Mouse (Mus musculus): ENCODE measurements around the gene Sos2.
"Not testable (repeated sequence)": the region's sequence is repeated elsewhere in the genome, so short reads cannot be mapped to it uniquely, and the experiment has no call there.

The Sos2 gene

DNA sequence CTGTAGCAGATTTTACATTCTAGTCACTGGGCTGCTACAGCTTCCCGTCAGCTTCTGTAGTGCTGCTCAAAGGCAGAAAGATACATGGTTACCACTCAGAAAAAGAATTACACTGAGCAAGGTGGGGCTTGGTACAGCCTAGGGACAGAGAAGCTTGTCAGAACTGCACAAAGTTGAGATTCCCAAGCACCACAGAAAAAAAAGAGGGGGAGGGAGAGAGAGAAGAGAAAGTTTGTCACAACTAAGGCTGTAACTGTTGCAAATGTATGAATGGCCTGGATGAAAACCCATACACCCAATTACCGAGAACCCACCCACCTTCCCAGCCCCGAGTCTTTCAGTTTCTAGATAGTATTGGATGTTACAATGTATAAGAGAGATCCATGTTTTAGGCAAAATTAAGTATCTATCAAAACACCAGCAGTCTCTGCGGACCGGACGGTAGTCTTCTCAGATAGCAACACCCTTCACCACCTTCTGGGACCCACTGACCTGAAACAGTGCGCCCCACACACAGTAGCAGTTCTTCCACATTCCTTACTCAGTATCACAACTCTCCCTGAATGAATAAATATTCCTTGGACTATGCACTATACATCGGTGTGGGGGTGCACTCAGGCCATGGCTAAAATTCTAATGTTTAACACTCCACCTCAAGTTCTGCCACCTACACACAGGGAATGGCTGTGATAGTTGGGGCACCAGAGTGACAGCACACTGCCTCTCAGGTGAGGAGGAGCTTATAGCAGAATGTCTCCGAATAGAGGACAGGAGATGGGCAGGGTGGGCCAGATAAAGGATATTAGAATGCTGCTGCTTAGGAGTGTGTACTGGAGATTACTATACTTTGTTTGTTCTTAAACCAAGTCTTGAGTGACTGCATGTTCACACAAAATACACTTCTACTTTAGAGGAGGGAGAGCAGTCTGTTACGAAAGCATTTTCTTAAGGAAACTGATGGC, 6.8 kb downstream of the Sos2 start:
- no peak for DNase-seq (ENCODE audit: low spot score in 2 of 2)

DNA sequence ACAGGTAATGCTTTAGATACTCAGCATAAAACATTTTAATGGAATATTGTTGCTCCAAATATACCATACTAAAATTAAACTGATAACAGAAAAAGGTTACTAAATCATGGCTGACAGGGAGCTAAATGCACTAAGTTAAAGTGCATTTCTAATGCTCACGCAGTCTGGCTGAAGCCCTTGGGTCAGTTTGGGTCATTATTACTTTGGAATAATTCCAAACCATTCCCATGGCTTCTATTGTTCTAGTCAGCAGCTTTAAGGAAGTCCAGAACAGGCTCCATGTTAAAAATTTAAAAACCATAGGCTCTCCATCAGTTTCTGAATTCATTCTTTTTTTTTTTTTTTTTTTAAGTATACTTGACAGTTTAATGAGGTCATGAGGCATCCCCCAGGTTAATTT, 7.5 kb downstream of the Sos2 start:
- no peak for DNase-seq (ENCODE audit: low spot score in 2 of 2)

DNA sequence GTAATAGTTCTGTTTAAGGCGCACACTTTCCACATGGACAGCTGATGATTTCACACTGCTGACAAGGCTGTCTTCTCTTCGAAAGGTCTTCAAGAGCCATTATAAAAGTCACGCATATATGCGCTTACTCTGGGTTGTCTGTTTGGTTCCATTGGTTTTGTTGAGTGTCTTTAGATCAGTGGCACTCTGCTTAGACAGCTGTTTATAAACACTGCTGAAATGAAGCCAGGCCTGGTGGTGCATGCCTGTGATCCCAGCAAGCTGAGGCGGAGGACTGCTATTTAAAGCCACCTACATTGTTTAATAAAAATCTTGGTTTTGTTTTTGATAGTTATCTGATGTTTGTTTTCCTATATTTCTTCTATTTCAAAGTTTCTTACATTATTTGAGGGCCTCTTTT, 14.9 kb downstream of the Sos2 start:
- no peak for DNase-seq (ENCODE audit: low spot score in 2 of 2)

DNA sequence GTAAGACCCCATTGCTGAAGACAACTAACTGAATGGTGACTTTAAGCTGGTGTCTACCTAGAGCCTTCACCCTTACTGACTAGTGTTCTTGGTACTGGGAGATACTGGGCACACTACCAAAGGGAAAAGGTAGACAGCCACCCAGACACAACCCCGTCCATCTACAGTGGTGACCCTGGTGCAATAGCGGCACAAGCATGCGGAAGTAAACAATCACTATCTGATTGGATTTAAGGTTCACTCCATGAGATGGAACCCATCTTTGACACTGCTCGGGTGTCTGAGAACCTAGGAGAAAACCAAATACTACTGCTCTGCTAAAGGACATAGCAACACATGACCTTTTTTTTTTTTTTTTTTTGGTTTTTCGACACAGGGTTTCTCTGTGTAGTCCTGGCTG, 20.0 kb downstream of the Sos2 start:
- no peak for DNase-seq (ENCODE audit: low spot score in 2 of 2)

DNA sequence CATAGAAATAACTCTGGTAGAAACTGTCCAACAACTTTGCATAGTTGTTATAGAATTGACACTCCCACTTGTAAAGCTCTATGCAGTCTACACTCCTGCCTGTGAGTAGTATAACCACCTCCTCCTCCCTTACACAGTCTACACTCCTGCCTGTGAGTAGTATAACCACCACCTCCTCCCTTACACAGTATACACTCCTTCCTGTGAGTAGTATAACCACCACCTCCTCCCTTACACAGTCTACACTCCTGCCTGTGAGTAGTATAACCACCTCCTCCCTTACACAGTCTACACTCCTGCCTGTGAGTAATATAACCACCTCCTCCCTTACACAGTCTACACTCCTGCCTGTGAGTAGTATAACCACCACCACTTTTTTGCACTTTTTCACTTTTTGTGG, 27.7 kb downstream of the Sos2 start:
- DNase-seq (ENCODE audit: low spot score in 2 of 2) = not testable (repeated sequence)

DNA sequence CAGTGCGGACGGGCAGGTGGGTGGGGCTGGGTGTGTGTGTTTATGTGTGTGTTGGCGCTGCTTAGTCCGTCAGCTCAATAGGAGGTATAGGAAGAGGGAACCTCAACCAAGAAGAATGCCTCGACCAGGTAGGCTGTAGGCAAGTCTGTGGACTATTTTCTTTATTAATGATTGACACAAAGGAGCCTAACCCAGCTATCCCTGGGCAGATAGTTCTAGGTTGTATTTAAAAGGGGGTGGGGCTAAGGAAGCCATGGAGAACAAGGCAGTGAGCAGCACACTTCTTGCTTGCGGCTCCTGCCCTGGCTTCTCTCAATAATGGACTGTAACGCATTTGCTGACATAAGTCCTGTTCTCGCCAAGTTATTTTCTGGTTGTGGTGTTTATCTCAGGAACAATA, 32.1 kb downstream of the Sos2 start:
- DNase-seq (ENCODE audit: low spot score in 2 of 2) = no peak

DNA sequence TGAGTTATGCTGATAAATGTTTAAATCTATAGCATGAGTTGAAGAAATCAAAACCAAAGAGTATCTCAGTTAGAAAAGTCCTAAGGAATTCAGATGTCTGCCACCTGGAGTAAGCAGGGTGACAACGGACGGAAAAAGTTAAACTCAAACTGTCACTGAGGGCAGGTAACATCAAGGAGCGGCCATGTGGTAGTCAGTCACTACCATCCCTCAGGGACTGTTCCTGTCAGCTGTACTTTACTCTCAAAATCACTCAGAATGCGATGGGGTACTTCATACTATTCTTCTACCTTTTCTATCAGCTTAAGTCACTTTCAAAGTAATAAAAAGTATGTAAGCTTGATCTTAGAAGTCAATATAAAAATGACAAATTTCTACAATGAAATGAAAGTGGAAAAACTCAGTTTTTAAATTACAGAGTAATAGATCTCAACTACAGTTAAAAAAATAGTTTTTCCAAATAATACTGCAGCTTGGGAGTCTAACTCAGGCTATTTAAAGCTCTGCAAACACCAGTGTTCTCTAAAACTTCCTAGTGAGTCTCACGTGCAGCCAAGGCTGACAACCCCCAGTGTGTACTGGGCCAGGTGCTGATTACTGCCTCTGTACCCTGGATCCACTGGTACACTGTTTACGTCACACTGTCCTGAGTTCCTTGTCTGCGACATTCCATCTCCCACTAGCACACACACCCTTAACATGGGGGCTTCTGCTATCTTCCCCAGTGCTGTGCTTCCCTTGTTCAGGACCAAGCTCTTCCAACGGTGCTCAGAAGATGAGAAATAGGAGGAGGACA, 35.6 kb downstream of the Sos2 start:
- DNase-seq (ENCODE audit: low spot score in 2 of 2) = no peak

DNA sequence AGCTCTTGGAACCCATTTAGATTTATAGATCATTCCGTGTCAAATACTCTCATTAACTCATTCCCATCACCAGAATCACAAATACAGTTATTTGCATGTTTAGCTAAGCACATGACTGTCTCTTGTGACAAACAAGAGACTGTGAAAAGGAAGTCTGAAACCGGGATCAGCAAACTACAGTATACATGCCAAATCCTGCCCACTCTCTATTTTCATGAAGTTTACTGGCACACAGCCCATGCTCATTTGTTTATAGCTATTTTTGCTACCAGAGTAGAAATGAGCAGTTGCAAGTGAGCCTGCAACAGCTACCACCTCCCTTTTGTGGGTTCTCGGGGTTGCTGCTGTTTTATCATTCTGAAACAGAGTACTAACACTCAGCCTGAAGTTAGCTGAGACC, 36.8 kb downstream of the Sos2 start:
- no peak for DNase-seq (ENCODE audit: low spot score in 2 of 2)

DNA sequence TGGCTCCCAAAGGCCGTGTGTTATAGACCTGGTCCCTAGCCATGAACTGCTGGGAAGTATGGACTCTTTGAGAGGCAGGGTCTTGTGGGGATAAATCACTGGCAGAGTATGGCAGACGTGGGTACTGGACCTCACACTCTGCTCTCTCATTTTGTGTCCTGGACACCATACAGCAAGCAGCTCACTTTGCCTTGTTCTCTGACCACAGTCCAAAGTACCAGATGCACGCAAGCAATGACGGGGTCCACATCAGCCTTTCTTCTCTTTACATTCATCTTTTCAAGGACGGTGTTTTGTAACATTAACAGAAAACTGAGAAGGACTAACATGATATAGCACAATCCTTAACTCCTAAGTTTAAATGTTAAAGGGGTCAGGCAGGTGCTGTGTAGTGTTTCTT, 38.8 kb downstream of the Sos2 start:
- DNase-seq (ENCODE audit: low spot score in 2 of 2) = no peak

DNA sequence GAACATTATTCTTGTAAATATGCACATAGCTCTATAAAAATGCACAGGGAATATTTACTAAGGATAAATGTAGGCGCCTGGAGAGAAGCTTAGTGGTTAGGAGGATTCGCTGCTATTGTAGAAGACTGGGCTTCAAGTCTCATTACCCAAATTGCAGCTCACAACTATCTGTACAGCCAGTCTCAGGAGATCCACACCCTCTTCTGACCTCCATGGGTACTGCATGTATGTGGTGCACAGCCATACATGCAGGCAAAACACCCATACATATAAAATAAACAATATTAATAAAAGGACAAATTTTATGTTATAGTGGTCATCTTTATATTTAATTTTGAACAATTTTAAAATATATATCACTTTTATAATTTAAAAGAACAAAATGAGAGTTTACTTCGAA, 46.9 kb downstream of the Sos2 start:
- DNase-seq (ENCODE audit: low spot score in 2 of 2) = peak; percentile 46 to 58

DNA sequence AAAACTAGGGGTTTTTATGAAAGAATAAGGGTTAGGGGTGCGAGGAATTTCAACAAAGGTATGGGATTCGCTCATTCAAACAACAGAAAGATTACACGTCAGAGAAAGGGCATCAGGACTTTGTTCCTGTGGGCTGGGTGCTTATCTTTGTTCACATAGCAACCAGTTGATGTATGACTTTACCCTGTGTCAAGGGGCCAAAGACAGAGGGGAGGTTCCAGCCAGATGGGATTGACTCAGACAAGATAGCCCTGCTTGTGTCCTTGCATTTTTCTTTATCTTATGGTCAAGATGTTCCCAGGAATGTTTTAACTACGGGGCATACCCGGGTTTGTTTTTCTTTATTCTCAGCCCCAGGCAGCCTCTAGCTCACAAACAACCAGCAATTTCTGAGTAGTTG, 63.1 kb downstream of the Sos2 start:
- not testable (repeated sequence) for DNase-seq (ENCODE audit: low spot score in 2 of 2)

DNA sequence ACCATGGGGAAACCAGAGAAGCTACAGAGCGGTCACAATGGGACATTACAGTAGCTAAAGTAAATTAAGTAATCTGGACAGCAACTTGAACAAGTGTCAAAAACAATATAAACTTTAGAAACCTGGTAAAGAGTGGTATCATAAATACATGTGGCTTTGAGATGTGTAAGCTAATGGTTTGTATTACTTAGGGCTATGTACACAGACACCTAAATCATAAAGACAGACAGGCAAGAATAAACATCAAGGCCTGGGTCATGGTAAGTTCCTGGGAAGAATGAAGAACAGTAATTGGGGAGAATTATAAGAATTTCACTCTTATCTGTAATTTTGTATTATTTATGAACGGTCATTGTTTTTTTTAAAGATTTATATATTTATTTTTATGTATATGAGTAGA, 77.3 kb downstream of the Sos2 start:
- DNase-seq (ENCODE audit: low spot score in 2 of 2) = no peak

DNA sequence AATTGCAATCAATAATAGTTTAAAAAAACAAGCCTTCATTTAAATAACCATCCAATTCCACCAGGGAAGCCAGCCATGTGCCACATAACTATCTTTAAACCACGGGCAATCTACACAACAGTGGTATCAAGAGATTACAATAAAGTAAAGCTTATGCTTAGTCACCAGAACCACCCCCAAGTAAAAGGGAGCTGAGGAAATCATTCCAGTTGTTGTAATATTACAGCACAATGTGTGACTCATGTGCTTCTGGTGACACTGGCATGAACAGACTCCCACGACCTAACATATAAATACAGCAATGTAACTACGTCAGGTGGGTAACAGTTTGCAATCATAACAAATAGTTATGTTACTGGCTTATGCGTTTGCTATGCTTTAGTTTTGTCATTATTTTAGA, 84.2 kb downstream of the Sos2 start:
- no peak for DNase-seq (ENCODE audit: low spot score in 2 of 2)

DNA sequence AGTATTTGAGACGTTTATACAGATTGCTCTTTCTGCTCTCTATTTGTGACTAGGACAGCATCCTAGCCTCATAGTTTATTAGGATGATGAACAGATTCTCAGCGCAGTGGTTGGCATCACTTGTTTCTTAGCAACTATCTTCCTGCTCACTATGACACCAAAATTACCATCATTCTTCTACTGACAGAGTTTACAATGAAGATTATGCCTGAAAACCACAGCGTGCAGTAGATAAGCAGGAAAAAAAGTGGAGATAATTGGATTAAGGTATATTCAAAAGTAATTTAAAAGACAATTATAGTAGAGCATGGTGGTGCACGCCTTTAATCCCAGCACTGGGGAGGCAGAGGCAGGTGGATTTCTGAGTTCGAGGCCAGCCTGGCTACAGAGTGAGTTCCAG, 88.5 kb downstream of the Sos2 start:
- DNase-seq (ENCODE audit: low spot score in 2 of 2) = no peak

DNA sequence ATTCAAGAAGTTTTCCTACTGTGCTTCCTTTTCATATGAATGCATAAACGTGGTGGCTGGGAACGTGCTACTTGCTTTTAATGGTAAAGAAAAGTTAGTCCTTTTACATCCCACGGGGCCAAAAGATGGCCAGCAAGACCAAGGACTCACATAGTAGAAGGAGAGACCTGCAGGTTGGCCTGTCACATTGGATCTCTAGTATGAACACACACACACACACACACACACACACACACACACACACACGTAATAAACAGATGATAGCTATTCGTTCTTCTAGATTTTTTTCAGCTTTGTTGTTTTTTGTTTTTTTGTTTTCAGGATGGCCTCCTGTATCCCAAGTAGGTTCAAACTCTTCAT, 98.4 kb downstream of the Sos2 start:
- DNase-seq (ENCODE audit: low spot score in 2 of 2) = no peak

DNA sequence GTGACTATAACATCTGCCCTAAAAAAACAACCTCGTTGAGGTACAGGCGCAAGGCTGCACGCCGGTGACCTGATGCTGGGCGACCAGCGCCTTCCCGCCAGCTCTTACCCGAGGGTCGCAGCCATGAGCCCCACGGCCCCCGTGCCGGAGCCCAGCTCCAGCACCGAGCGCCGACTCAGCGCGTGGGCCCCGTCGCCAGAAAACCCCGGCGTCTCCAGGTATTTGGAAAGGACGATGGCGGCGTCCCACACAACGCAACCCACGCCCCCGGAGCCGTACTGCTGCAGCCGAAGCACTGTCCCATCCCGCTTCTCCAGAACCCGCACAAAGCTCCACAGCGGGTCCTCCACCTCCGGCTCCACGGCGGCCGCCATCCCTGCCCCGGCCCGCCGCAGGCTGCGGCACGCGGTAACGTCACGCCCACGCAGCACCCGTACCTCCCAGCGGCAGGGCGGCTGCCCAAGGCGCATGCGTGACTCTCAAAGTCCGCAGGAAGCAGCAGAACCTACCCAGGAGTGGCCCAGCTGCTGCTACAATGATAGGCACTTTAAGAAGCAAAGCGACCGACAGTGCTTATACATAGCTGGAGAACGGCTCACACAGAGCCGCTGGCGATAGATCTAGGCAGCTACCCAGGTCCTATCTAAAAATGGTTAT, 98.9 kb downstream of the Sos2 start, which contains the start of gene Vcpkmt:
Vcpkmt (minus strand) TSS at position 416 of the 657 bp plus-strand sequence.
- peak; percentile 85 to 91 for DNase-seq (ENCODE audit: low spot score in 2 of 2)

DNA sequence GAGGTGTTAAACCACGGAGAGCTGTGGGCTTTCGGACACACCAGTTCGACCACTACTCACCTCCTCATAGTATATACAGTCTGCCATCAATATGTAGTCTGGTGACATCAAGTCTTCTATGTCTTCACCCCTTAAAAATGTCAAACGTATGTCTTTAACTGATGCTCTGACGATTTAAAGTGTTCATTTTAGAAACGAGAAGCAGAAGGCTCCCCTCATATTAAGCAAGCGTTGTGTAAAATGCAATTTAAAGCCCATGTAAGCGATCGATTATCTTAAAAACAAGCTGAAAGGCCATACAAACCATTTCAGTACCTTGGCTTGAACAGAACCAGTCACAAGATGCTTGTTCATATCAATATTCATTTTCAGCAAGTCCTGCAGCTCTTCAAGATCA, 99.4 kb downstream of the Sos2 start:
- no peak for DNase-seq (ENCODE audit: low spot score in 2 of 2)

DNA sequence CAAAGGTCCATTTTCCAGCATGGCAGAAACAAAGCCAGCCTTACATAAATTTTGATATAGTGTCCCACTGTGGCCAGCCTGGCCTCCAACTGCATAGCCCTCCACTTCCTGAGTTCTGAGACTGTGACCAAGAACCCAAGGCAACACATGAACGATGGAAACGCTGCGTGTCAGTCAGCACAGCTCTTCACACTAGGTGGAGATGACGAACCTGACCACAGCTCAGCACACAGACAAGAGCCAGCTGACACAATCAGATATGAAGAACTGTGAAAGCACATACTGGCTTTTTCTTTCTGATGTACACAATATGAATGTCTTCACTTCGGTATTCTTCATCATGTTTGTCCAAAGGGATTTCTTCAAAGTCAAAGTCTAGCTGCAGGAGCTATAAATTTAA, 102.0 kb downstream of the Sos2 start:
- DNase-seq (ENCODE audit: low spot score in 2 of 2) = no peak

DNA sequence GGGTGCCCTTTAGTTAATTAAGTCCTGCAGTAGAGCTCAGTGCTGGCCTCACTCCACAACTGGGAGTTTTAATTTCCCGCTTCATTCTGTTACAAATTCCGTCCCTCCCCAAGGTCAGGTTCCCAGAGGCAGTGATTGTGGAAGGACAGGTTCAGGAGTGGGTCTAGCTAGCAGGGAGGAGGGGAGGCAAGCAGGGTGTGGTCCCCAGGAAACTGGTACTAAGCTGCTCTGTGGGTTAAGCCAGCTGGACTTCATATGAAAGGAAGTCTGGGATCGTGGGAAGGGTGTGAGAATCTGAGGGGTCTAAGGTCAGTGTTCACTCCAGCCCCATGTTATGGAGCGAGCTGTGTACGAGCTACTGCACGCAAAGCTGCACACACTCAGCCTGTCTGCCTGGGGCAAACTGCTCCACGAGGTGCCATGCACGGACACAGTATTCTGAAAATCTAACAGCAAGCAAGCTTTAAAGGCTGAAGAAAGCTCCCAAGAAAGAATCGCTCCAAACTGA, 105.5 kb downstream of the Sos2 start:
- no peak for DNase-seq (ENCODE audit: low spot score in 2 of 2)

DNA sequence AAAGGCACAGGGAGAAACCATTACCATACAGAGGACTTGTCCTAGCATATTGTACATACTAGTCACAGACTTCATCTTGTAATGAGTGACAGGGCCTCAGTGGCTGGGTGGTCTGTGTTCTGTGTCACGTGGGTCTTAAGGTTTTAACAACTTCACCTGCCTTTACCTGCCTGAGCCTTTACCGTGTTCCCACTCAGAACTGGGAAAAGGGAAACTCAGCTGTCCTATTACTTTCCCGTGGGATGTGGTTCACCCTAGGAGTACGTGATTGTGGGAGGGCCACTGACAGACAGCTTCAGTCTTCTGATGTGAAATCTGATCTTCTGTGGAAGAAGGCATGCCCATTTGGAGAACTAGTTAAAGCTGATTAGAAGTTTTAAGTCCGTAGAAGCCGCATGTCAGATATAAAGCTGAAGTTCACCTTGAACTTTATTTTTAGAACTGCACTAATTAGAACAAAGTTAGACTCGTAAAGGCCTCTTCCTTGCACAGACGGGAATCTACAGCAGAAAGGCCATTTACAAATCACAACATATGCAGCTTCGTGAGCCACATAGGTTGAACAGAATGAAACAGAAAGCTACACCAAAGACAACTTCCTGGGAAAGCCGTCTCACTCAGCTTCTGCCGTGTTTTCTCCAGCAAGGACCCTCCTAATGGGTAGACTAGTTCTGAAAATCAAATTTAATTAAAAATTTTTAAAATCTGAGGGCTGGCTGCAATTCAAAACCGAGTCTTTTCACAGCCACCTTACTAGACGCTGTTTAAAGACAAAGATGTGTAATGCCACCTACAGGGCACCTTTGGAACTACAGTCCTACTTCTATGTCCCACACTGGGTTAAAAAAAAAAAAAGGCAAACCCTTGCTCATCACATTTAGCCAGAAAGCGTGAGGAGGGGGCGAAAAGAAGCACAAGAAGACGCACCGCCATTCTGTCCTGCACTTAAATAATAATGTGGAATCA, 107.5 kb downstream of the Sos2 start:
- DNase-seq (ENCODE audit: low spot score in 2 of 2) = peak; percentile 69 to 86

DNA sequence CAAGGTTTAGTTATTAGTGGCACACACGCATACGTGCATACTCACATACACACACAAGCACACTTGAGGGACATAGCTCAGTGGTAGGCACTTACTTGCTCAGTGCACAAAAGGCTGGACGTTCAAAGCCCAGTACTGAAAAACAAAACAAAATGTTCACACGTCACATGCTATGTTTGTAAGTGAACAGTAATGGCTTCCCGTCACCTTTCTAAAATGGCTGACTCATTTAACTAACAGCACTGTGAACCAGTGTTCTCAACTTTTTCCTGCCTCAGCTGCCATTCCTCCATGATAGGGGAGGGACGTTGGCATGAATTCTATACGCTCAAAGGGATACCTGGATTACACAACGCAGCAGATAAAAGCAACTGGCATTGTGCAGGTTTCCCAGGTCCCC, 108.4 kb downstream of the Sos2 start:
- no peak for DNase-seq (ENCODE audit: low spot score in 2 of 2)
